Mouse (Mus musculus): ENCODE data around the gene Plcb1.

Plcb1 gene

GRCm38 (mm10) chr2:135019588-135019987 lies 233.7 kb downstream of the Plcb1 start:
- TF ChIP-seq GATA4 (IDR thresholded peaks at IDR 0.05; ENCODE audit: insufficient replicate concordance, low read length): no peak

GRCm38 (mm10) chr2:135029288-135029687 lies 243.4 kb downstream of the Plcb1 start:
- no peak for TF ChIP-seq GATA4 (IDR thresholded peaks at IDR 0.05; ENCODE audit: insufficient replicate concordance, low read length)

- no peak for TF ChIP-seq GATA4 (IDR thresholded peaks at IDR 0.05; ENCODE audit: insufficient replicate concordance, low read length)
Measured at GRCm38 (mm10) chr2:135029700-135030099, 243.8 kb downstream of the Plcb1 start.

GRCm38 (mm10) chr2:135035640-135036260 lies 249.9 kb downstream of the Plcb1 start:
- TF ChIP-seq GATA4 (IDR thresholded peaks at IDR 0.05; ENCODE audit: insufficient replicate concordance, low read length): no peak

- no peak for TF ChIP-seq GATA4 (IDR thresholded peaks at IDR 0.05; ENCODE audit: insufficient replicate concordance, low read length)
Measured at GRCm38 (mm10) chr2:135048791-135049190, 262.9 kb downstream of the Plcb1 start.

GRCm38 (mm10) chr2:135049283-135049682 lies 263.4 kb downstream of the Plcb1 start:
- TF ChIP-seq GATA4 (IDR thresholded peaks at IDR 0.05; ENCODE audit: insufficient replicate concordance, low read length): no peak

GRCm38 (mm10) chr2:135051540-135052288 lies 265.8 kb downstream of the Plcb1 start:
- TF ChIP-seq GATA4 (IDR thresholded peaks at IDR 0.05; ENCODE audit: insufficient replicate concordance, low read length): no peak

- TF ChIP-seq GATA4 (IDR thresholded peaks at IDR 0.05; ENCODE audit: insufficient replicate concordance, low read length): no peak
Measured at GRCm38 (mm10) chr2:135053391-135053790, 267.5 kb downstream of the Plcb1 start.

GRCm38 (mm10) chr2:135067419-135067818 lies 281.6 kb downstream of the Plcb1 start:
- no peak for TF ChIP-seq GATA4 (IDR thresholded peaks at IDR 0.05; ENCODE audit: insufficient replicate concordance, low read length)

GRCm38 (mm10) chr2:135071349-135071748 lies 285.5 kb downstream of the Plcb1 start:
- TF ChIP-seq GATA4 (IDR thresholded peaks at IDR 0.05; ENCODE audit: insufficient replicate concordance, low read length): no peak

GRCm38 (mm10) chr2:135072503-135072902 lies 286.6 kb downstream of the Plcb1 start:
- no peak for TF ChIP-seq GATA4 (IDR thresholded peaks at IDR 0.05; ENCODE audit: insufficient replicate concordance, low read length)

GRCm38 (mm10) chr2:135073014-135073413 lies 287.1 kb downstream of the Plcb1 start:
- no peak for TF ChIP-seq GATA4 (IDR thresholded peaks at IDR 0.05; ENCODE audit: insufficient replicate concordance, low read length)

GRCm38 (mm10) chr2:135075375-135075774 lies 289.5 kb downstream of the Plcb1 start:
- no peak for TF ChIP-seq GATA4 (IDR thresholded peaks at IDR 0.05; ENCODE audit: insufficient replicate concordance, low read length)

- TF ChIP-seq GATA4 (IDR thresholded peaks at IDR 0.05; ENCODE audit: insufficient replicate concordance, low read length): no peak
Measured at GRCm38 (mm10) chr2:135092588-135093162, 306.8 kb downstream of the Plcb1 start.

- no peak for TF ChIP-seq GATA4 (IDR thresholded peaks at IDR 0.05; ENCODE audit: insufficient replicate concordance, low read length)
Measured at GRCm38 (mm10) chr2:135101292-135101691, 315.4 kb downstream of the Plcb1 start.

GRCm38 (mm10) chr2:135101943-135102342 lies 316.1 kb downstream of the Plcb1 start:
- TF ChIP-seq GATA4 (IDR thresholded peaks at IDR 0.05; ENCODE audit: insufficient replicate concordance, low read length): no peak
